11 mouse cellular contexts compared by ENCODE assay signal in genomic region chr9:51881386-51881785, GRCm38 (mm10).
DNase-seq lines count a peak whose midpoint lies in the region; ATAC-seq and TF ChIP-seq lines count a peak whose summit lies in the region.
"Had no signal": no experiment of that assay in that cellular context is flagged by ENCODE, and none has a peak within 500 bp of the region (broad histone marks: within the 10 kb centered on the region; RNA-seq: fewer than 3 reads in every experiment).

No protein-coding gene starts in this region.

- H3K4me3 ChIP-seq in embryonic fibroblast, embryonic 13.5 days (ENCODE audit: insufficient read depth, low read length) = no peak overlapping the region
- no peak overlapping the region for H3K4me3 ChIP-seq in limb, embryonic 14.5 days (replicated peaks; ENCODE audit: low read length)
- no peak overlapping the region for H3K4me3 ChIP-seq in forebrain, embryonic 11.5 days (ENCODE audit: low read depth, low read length)
- no peak overlapping the region for H3K4me3 ChIP-seq in forebrain, embryonic 14.5 days (ENCODE audit: low read depth, low read length)
- H3K4me3 ChIP-seq: erythroblast, embryonic 14.5 days; neural tube, embryonic 12.5 days had no signal

- no peaks in the 10 kb centered on the region for H3K9me3 ChIP-seq in limb, embryonic 14.5 days (ENCODE audit: control insufficient read depth, low read length)
- no peaks in the 10 kb centered on the region for H3K9me3 ChIP-seq in forebrain, embryonic 11.5 days (ENCODE audit: control insufficient read depth, low read length)
- no peaks in the 10 kb centered on the region for H3K9me3 ChIP-seq in forebrain, embryonic 14.5 days (replicated peaks; ENCODE audit: control insufficient read depth, low read length)
- H3K9me3 ChIP-seq: G1E; neural tube, embryonic 12.5 days had no signal

- H3K9ac ChIP-seq in limb, embryonic 14.5 days (ENCODE audit: low read depth, low read length, severe bottlenecking) = no peak overlapping the region
- H3K9ac ChIP-seq in forebrain, embryonic 11.5 days (ENCODE audit: low read length) = no peak overlapping the region
- no peak overlapping the region for H3K9ac ChIP-seq in forebrain, embryonic 14.5 days (ENCODE audit: low read length)
- H3K9ac ChIP-seq: neural tube, embryonic 12.5 days had no signal

- peak overlapping the region; percentile 24; the same call in 1 of the 2 replicates for H3K27ac ChIP-seq in embryonic fibroblast, embryonic 13.5 days (ENCODE audit: insufficient read depth, low read length)
- H3K27ac ChIP-seq in limb, embryonic 14.5 days (replicated peaks; ENCODE audit: low read depth, low read length) = no peak overlapping the region
- H3K27ac ChIP-seq in forebrain, embryonic 11.5 days (ENCODE audit: low read depth, low read length) = no peak overlapping the region
- no peak overlapping the region for H3K27ac ChIP-seq in forebrain, embryonic 14.5 days (ENCODE audit: low read depth, low read length)
- H3K27ac ChIP-seq: neural tube, embryonic 12.5 days had no signal

- no peaks in the 10 kb centered on the region for H3K27me3 ChIP-seq in limb, embryonic 14.5 days (ENCODE audit: control insufficient read depth, insufficient read depth, low read length)
- no peaks in the 10 kb centered on the region for H3K27me3 ChIP-seq in forebrain, embryonic 11.5 days (ENCODE audit: control insufficient read depth, insufficient read depth, low read length)
- H3K27me3 ChIP-seq in forebrain, embryonic 14.5 days (replicated peaks; ENCODE audit: control insufficient read depth, insufficient read depth, low read length) = no peaks in the 10 kb centered on the region
- H3K27me3 ChIP-seq: neural tube, embryonic 12.5 days had no signal

- DNase-seq in kidney, postnatal 10 days = peak; percentile 14
- no peak for DNase-seq in kidney, postnatal 36 days
- peak; percentile 32 for DNase-seq in adrenal gland, postnatal 10 days
- peak; percentile 82 for DNase-seq in limb, embryonic 14.5 days (ENCODE audit: low spot score)
- no peak for DNase-seq in forebrain, embryonic 11.5 days (ENCODE audit: low spot score)
- no peak for DNase-seq in forebrain, embryonic 14.5 days (ENCODE audit: low spot score)

- no peaks in the 10 kb centered on the region for H3K36me3 ChIP-seq in limb, embryonic 14.5 days (ENCODE audit: control insufficient read depth, insufficient read depth, low read length)
- no peaks in the 10 kb centered on the region for H3K36me3 ChIP-seq in forebrain, embryonic 11.5 days (ENCODE audit: control insufficient read depth, insufficient read depth, low read length)
- no peaks in the 10 kb centered on the region for H3K36me3 ChIP-seq in forebrain, embryonic 14.5 days (ENCODE audit: control insufficient read depth, insufficient read depth, low read length)
- H3K36me3 ChIP-seq: G1E; neural tube, embryonic 12.5 days had no signal

- no peak for TF ChIP-seq POLR2A in embryonic fibroblast, embryonic 13.5 days (IDR thresholded peaks at IDR 0.05; ENCODE audit: low read depth, low read length)
- TF ChIP-seq POLR2A in limb, embryonic 14.5 days (IDR thresholded peaks at IDR 0.05; ENCODE audit: borderline replicate concordance, extremely low read depth, insufficient read depth, insufficient read length) = no peak

- peaks cover 20% of the 10 kb centered on the region for H3K4me1 ChIP-seq in embryonic fibroblast, embryonic 13.5 days (ENCODE audit: control insufficient read depth, insufficient read depth, low read length)
- 0 out of 2 replicates have a peak, but pooled peaks cover 5% of the 10 kb centered on the region for H3K4me1 ChIP-seq in limb, embryonic 14.5 days (ENCODE audit: control insufficient read depth, insufficient read depth, low read length)
- H3K4me1 ChIP-seq in forebrain, embryonic 11.5 days (replicated peaks; ENCODE audit: control insufficient read depth, insufficient read depth, low read length) = no peaks in the 10 kb centered on the region
- H3K4me1 ChIP-seq in forebrain, embryonic 14.5 days (ENCODE audit: control insufficient read depth, insufficient read depth, low read length) = no peaks in the 10 kb centered on the region
- H3K4me1 ChIP-seq: neural tube, embryonic 12.5 days had no signal

- 21% methylated on average over 4 of the region's 4 CpGs for WGBS in limb, embryonic 14.5 days
- 60% methylated on average over 4 of the region's 4 CpGs for WGBS in forebrain, embryonic 11.5 days
- WGBS in forebrain, embryonic 14.5 days = 52% methylated on average over 4 of the region's 4 CpGs

- ATAC-seq in limb, embryonic 14.5 days (ENCODE audit: low FRiP score, low read depth) = peak; percentile 85
- no peak for ATAC-seq in forebrain, embryonic 11.5 days (replicated peaks; ENCODE audit: low FRiP score)
- ATAC-seq in cerebellum, adult (ENCODE audit: insufficient number of reproducible peaks, low FRiP score, low TSS enrichment) = no peak
- ATAC-seq in forebrain, embryonic 14.5 days = no peak

- no peak overlapping the region for H3K4me2 ChIP-seq in limb, embryonic 14.5 days (replicated peaks; ENCODE audit: low read depth, low read length, severe bottlenecking)
- H3K4me2 ChIP-seq in forebrain, embryonic 11.5 days (ENCODE audit: low read depth, low read length, severe bottlenecking) = no peak overlapping the region
- H3K4me2 ChIP-seq in forebrain, embryonic 14.5 days (ENCODE audit: low read length) = no peak overlapping the region
- H3K4me2 ChIP-seq: neural tube, embryonic 12.5 days had no signal

- TF ChIP-seq CTCF in embryonic fibroblast, embryonic 13.5 days (IDR thresholded peaks at IDR 0.05; ENCODE audit: borderline replicate concordance, insufficient read depth, low read length) = no peak

Comparison
In these comparisons a context has a peak if more than half of its experiments do, and no peak if none do; other contexts are left out.
1. DNase-seq: peak in kidney, postnatal 10 days (single experiment), adrenal gland, postnatal 10 days (single experiment) and limb, embryonic 14.5 days (single experiment); none in kidney, postnatal 36 days (0 of 2), forebrain, embryonic 11.5 days (single experiment) and forebrain, embryonic 14.5 days (single experiment).